Mouse (Mus musculus) thymus, adult 2 months (tissue): ENCODE data around the gene Cfap100.

ENCODE experiments used
- CTCF ChIP-seq: fragments of 200-500 bp; IDR thresholded peaks from 2 replicates; pipeline ENCODE4 v1.5.1; 2012; ENCODE audit warnings: mild to moderate bottlenecking, control low read depth, low read length, moderate library complexity, borderline replicate concordance; ENCODE audit not compliant: control insufficient read depth, poor library complexity, insufficient read depth; ENCODE audit errors: extremely low read depth
- POLR2A ChIP-seq: fragments of 200-500 bp; IDR thresholded peaks from 2 replicates; pipeline ENCODE4 v1.6.1; 2012; ENCODE audit warnings: mild to moderate bottlenecking, low read length, control low read depth, moderate library complexity; ENCODE audit not compliant: control insufficient read depth, poor library complexity, insufficient read depth; ENCODE audit errors: extremely low read depth

GRCm38 (mm10) chr6:90470947-90471541, 42.4 kb upstream of the Cfap100 start:
- TF ChIP-seq POLR2A: no peak
- TF ChIP-seq CTCF: no peak
